Mouse (Mus musculus) forebrain, embryonic 13.5 days (tissue): ENCODE measurements around the gene Mrps5. TPM values are rescaled to one million over a fixed set of nuclear protein-coding genes. Genes with fewer than 3 reads are reported as not detected.

Source experiments
- ATAC-seq: fragments of 200-750 bp; cut with Nextera tagmentation; 2 replicates; pipeline ENCODE4 v1.8.0; 2017
- H3K27ac ChIP-seq: fragments of 300-500 bp; sonication (generic); 2 replicates; pipeline ENCODE4 v1.5.1; 2015; ENCODE audit warnings: inconsistent platforms, mild to moderate bottlenecking, moderate library complexity
- H3K27me3 ChIP-seq: fragments of 300-500 bp; sonication (generic); 2 replicates; pipeline ENCODE4 v1.6.1; 2015; ENCODE audit warnings: mild to moderate bottlenecking, inconsistent platforms
- H3K36me3 ChIP-seq: fragments of 300-500 bp; sonication (generic); 2 replicates; pipeline ENCODE4 v1.6.1; 2015; ENCODE audit warnings: mild to moderate bottlenecking, inconsistent platforms; ENCODE audit not compliant: poor library complexity, severe bottlenecking
- H3K4me1 ChIP-seq: fragments of 300-500 bp; sonication (generic); 2 replicates; pipeline ENCODE4 v1.6.1; 2015; ENCODE audit warnings: inconsistent platforms
- H3K4me2 ChIP-seq: fragments of 300-500 bp; sonication (generic); 2 replicates; pipeline ENCODE4 v1.6.1; 2015; ENCODE audit warnings: inconsistent platforms, mild to moderate bottlenecking, moderate library complexity
- H3K4me3 ChIP-seq: fragments of 300-500 bp; sonication (generic); 2 replicates; pipeline ENCODE4 v1.5.1; 2015; ENCODE audit warnings: mild to moderate bottlenecking, inconsistent platforms
- H3K9ac ChIP-seq: fragments of 300-500 bp; sonication (generic); 2 replicates; pipeline ENCODE4 v1.6.1; 2015; ENCODE audit warnings: mild to moderate bottlenecking, inconsistent platforms
- H3K9me3 ChIP-seq: fragments of 300-500 bp; sonication (generic); replicated peaks from 2 replicates; pipeline ENCODE4 v1.6.1; 2016; ENCODE audit warnings: inconsistent platforms
- WGBS: fragments of 180-500 bp; shearing (Covaris S2); methylation state at CpG from one replicate; pipeline ENCODE4 v1.1.7; 2015; 5-methylcytosine and 5-hydroxymethylcytosine counted together
- polyA plus RNA-seq: library from polyadenylated mRNA; unstranded; fragments of >200 nt; fragmentation: Nextera tagmentation; extraction: Ambion mirVana; gene quantifications from 2 replicates; pipeline ENCODE4 v1.2.1, GENCODE M21; 2015

Mrps5 gene
- polyA plus RNA-seq, 1 experiment from 2014 or later: 193 TPM

GRCm38 (mm10) chr2:127624786-127625185 lies 37.8 kb downstream of the Mrps5 start:
- Histone ChIP-seq H3K4me1 (no peaks in the 10 kb centered on the region), H3K27ac (no peak overlapping the region), H3K4me3 (no peak overlapping the region), H3K9me3 (no peaks in the 10 kb centered on the region), H3K4me2 (no peak overlapping the region), H3K27me3 (no peaks in the 10 kb centered on the region), H3K36me3 (no peaks in the 10 kb centered on the region), H3K9ac (no peak overlapping the region)
- ATAC-seq: no peak
- 86% methylated on average over 2 of the region's 2 CpGs for WGBS

- Histone ChIP-seq H3K9me3 (no peaks in the 10 kb centered on the region), H3K4me1 (no peaks in the 10 kb centered on the region), H3K4me2 (no peak overlapping the region), H3K27me3 (no peaks in the 10 kb centered on the region), H3K36me3 (no peaks in the 10 kb centered on the region), H3K4me3 (no peak overlapping the region), H3K9ac (no peak overlapping the region), H3K27ac (no peak overlapping the region)
- ATAC-seq: no peak
- 76% methylated on average over 5 of the region's 5 CpGs for WGBS
These were observed 38.6 kb downstream of the Mrps5 start for GRCm38 (mm10) chr2:127625659-127626058.

DNA sequence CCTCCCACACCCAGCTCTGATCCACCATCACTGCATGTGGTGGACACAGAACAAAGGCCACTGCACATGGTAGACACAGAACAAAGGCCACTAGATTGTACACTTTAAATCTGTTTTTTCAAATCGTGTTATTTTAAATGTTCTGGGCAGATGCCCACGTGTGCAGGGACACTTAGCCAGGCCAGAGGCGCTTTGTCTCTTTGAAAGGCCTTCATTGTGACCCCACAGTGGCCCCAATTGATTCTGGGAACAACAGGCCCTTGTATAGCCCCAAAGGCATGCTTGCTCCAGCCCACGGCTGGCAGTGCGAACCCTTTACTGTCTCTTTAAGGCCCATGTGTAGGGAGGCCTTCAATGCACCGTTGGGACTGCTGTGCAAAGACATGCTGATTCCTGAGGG lies 40.3 kb downstream of the Mrps5 start:
- no peak for ATAC-seq
- no peak overlapping the region for H3K4me2 ChIP-seq
- no peak overlapping the region for H3K27ac ChIP-seq
- H3K9me3 ChIP-seq: no peaks in the 10 kb centered on the region
- H3K9ac ChIP-seq: no peak overlapping the region
- H3K27me3 ChIP-seq: no peaks in the 10 kb centered on the region
- H3K4me1 ChIP-seq: no peaks in the 10 kb centered on the region
- whole genome bisulfite sequencing: 38% methylated on average over 6 of the region's 6 CpGs
- no peak overlapping the region for H3K4me3 ChIP-seq
- H3K36me3 ChIP-seq: no peaks in the 10 kb centered on the region

- H3K4me2 ChIP-seq: no peak overlapping the region
- no peaks in the 10 kb centered on the region for H3K4me1 ChIP-seq
- H3K27ac ChIP-seq: no peak overlapping the region
- ATAC-seq: no peak
- H3K27me3 ChIP-seq: no peaks in the 10 kb centered on the region
- H3K4me3 ChIP-seq: no peak overlapping the region
- no peak overlapping the region for H3K9ac ChIP-seq
- no peaks in the 10 kb centered on the region for H3K36me3 ChIP-seq
- H3K9me3 ChIP-seq: no peaks in the 10 kb centered on the region
- 83% methylated on average over 6 of the region's 6 CpGs for WGBS
These were observed 41.1 kb downstream of the Mrps5 start for GRCm38 (mm10) chr2:127627990-127628570.

DNA sequence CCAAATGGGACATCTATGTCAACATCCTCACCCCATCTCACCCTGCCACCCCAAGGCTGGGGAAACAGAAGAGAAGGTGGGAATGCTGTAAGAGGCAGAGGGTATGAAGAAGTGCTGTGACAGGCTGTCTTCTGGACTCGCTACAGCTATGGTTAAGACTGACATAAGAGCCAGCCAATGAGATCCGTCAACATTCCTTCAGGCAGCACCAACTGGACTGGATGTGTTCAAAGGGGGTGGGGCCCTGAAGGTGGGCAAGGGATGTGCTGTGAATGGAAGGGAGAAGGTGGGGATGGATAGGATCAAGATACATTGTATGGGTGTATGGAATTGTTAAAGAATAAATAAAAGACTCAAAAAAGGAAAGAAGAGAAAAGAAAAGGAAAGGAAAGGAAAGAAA lies 45.6 kb downstream of the Mrps5 start:
- no peaks in the 10 kb centered on the region for H3K27me3 ChIP-seq
- WGBS: 53% methylated on average over 2 of the region's 2 CpGs
- H3K4me1 ChIP-seq: no peaks in the 10 kb centered on the region
- no peaks in the 10 kb centered on the region for H3K9me3 ChIP-seq
- H3K27ac ChIP-seq: no peak overlapping the region
- H3K36me3 ChIP-seq: no peaks in the 10 kb centered on the region
- no peak overlapping the region for H3K9ac ChIP-seq
- ATAC-seq: no peak
- H3K4me2 ChIP-seq: no peak overlapping the region
- no peak overlapping the region for H3K4me3 ChIP-seq

- no peaks in the 10 kb centered on the region for H3K4me1 ChIP-seq
- ATAC-seq: no peak
- H3K36me3 ChIP-seq: no peaks in the 10 kb centered on the region
- H3K9ac ChIP-seq: no peak overlapping the region
- no peaks in the 10 kb centered on the region for H3K27me3 ChIP-seq
- H3K4me3 ChIP-seq: no peak overlapping the region
- no peak overlapping the region for H3K27ac ChIP-seq
- H3K9me3 ChIP-seq: no peaks in the 10 kb centered on the region
- H3K4me2 ChIP-seq: no peak overlapping the region
- 83% methylated on average over 6 of the region's 6 CpGs for WGBS
These were observed 48.6 kb downstream of the Mrps5 start for GRCm38 (mm10) chr2:127635581-127635980.

- no peaks in the 10 kb centered on the region for H3K36me3 ChIP-seq
These were observed 52.0 kb downstream of the Mrps5 start for GRCm38 (mm10) chr2:127638973-127639372.

DNA sequence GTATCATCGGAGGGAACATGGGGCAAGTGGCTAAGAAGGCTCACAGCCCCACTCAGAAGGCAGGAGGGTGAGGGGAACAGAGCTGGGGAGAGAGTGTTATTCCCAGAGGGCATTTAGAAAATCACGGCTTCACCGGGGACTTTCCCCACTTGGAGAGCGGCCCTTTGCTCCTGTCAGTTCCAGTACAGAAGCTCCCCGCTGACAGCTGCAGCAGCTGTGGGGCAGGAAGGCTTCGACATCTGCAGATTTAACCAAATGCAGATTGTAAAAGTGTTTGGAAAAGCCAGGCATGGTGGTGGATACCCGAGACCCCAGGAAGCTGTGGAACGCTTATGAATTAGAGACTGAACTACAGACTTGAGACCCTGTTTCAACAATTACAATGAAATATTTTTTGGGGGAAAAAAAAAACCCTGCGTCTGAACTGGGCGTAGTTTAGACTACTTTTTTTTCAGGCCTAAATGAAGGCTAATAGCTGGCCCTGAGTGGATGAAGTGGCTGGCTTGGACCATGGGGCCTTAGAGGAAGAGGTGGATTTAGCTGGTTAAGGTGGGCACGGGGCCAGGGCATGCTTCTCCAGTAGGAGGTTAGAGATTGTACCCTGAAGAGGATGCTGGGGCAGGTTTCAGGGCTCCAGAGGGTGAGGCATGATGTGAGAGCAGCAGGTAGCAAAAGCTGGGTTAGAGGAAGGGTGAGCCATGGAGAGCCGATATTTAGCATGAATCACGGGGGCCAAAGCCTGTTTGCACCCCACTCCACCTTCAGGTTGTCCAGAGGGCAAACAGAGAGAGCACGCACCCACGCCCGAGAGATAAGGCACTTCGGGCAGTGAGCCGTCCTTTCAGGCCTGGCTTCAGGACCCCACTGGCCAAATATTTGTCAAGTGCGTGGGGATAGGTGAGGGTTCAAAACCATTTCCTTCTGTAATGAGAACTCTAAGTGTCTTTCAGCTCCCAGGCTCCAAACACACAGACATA lies 57.0 kb downstream of the Mrps5 start:
- no peaks in the 10 kb centered on the region for H3K9me3 ChIP-seq
- H3K27me3 ChIP-seq: no peaks in the 10 kb centered on the region
- 76% methylated on average over 19 of the region's 19 CpGs for WGBS
- H3K27ac ChIP-seq: no peak overlapping the region
- no peak overlapping the region for H3K4me2 ChIP-seq
- no peak overlapping the region for H3K9ac ChIP-seq
- ATAC-seq: no peak
- no peaks in the 10 kb centered on the region for H3K36me3 ChIP-seq
- no peaks in the 10 kb centered on the region for H3K4me1 ChIP-seq
- no peak overlapping the region for H3K4me3 ChIP-seq

More at GRCm38 (mm10) chr2:127638973-127639372, 52.0 kb downstream of the Mrps5 start:
- Histone ChIP-seq H3K9ac (no peak overlapping the region), H3K4me2 (no peak overlapping the region), H3K4me1 (no peaks in the 10 kb centered on the region), H3K27me3 (no peaks in the 10 kb centered on the region), H3K27ac (no peak overlapping the region), H3K9me3 (no peaks in the 10 kb centered on the region), H3K4me3 (no peak overlapping the region)
- 65% methylated on average over 9 of the region's 9 CpGs for WGBS
- no peak for ATAC-seq

GRCm38 (mm10) chr2:127646875-127647274 lies 59.9 kb downstream of the Mrps5 start:
- ATAC-seq: no peak
- H3K4me2 ChIP-seq: no peak overlapping the region
- no peak overlapping the region for H3K4me3 ChIP-seq
- no peaks in the 10 kb centered on the region for H3K4me1 ChIP-seq
- H3K27ac ChIP-seq: no peak overlapping the region
- H3K27me3 ChIP-seq: peaks cover 7% of the 10 kb centered on the region; the same call in 1 of the 2 replicates
- 78% methylated on average over 5 of the region's 5 CpGs for WGBS
- H3K9me3 ChIP-seq: no peaks in the 10 kb centered on the region
- H3K36me3 ChIP-seq: no peaks in the 10 kb centered on the region
- no peak overlapping the region for H3K9ac ChIP-seq

DNA sequence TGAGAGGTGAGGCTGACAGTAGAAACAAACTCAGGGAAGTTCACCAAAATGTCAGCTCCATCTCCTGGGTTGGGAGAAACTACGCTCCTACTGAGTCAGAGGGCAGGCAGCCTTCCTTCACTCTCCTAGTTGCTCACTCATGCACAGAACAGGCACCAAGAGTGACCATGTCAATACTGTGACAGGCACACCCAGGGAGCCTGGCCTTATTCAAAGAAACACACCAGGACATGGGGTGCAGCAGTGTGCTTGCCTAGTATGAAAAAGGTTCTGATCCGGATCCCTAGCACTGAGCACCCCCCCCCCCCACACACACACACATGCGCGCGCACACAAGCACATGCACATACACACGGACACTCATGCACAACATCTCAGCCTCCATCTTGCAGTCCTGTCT lies 61.1 kb downstream of the Mrps5 start:
- whole genome bisulfite sequencing: 90% methylated on average over 6 of the region's 6 CpGs
- Histone ChIP-seq H3K27me3 (peaks cover 19% of the 10 kb centered on the region), H3K27ac (no peak overlapping the region)

GRCm38 (mm10) chr2:127649921-127650320 lies 62.9 kb downstream of the Mrps5 start:
- no peaks in the 10 kb centered on the region for H3K4me1 ChIP-seq
- H3K9me3 ChIP-seq: no peaks in the 10 kb centered on the region
- H3K27me3 ChIP-seq: peaks cover 36% of the 10 kb centered on the region
- ATAC-seq: no peak
- no peaks in the 10 kb centered on the region for H3K36me3 ChIP-seq
- no peak overlapping the region for H3K4me3 ChIP-seq
- no peak overlapping the region for H3K9ac ChIP-seq
- no peak overlapping the region for H3K4me2 ChIP-seq
- WGBS: 78% methylated on average over 5 of the region's 5 CpGs
- H3K27ac ChIP-seq: no peak overlapping the region

More for the DNA sequence above, 61.1 kb downstream of the Mrps5 start:
- no peak for ATAC-seq
- no peaks in the 10 kb centered on the region for H3K9me3 ChIP-seq
- no peaks in the 10 kb centered on the region for H3K36me3 ChIP-seq
- no peak overlapping the region for H3K4me3 ChIP-seq
- no peak overlapping the region for H3K9ac ChIP-seq
- no peak overlapping the region for H3K4me2 ChIP-seq
- H3K4me1 ChIP-seq: no peaks in the 10 kb centered on the region

DNA sequence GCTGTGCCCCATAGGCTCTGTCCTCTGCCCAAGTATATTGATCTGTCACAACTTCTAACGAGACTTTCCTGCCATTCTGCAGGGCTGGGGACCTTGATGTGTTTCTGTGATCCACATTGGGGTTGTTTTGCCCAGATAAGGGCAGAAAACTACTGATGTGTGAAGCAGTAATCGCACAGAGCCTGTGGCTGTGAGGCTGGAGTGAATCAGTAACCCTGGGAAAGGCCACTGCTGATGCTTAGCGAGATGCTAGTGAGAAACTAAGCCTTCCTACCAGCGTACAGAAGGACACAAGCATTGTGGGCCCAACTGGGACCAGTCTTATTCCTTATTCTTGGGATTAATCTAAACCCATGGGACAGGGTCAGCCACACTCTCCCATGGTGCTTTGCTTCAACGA lies 64.6 kb downstream of the Mrps5 start:
- Histone ChIP-seq H3K4me3 (no peak overlapping the region), H3K9ac (no peak overlapping the region), H3K27me3 (peaks cover 53% of the 10 kb centered on the region), H3K4me2 (no peak overlapping the region), H3K9me3 (no peaks in the 10 kb centered on the region), H3K4me1 (peaks cover 7% of the 10 kb centered on the region), H3K27ac (no peak overlapping the region), H3K36me3 (no peaks in the 10 kb centered on the region)
- 76% methylated on average over 5 of the region's 5 CpGs for WGBS
- ATAC-seq: no peak
